Mouse (Mus musculus): ENCODE measurements around the gene Pex14. TPM values are rescaled to one million over a fixed set of nuclear protein-coding genes. Genes with fewer than 3 reads are reported as not detected.

Gene Pex14
- polyA plus RNA-seq, 1 experiment = 49.4 TPM

- Histone ChIP-seq H3K36me3 (ENCODE audit: control insufficient read depth, insufficient read depth, low read length) (no peaks in the 10 kb centered on the region), H3K27ac (ENCODE audit: insufficient read depth, low read depth, low read length) (no peak overlapping the region), H3K4me3 (ENCODE audit: low read depth, low read length) (no peak overlapping the region), H3K27me3 (ENCODE audit: control insufficient read depth, insufficient read depth, low read length) (no peaks in the 10 kb centered on the region), H3K4me1 (ENCODE audit: control insufficient read depth, insufficient read depth, insufficient read length, low read length) (no peaks in the 10 kb centered on the region; the same call in 1 of the 2 replicates)
- 80% methylated on average over 8 of the region's 8 CpGs for WGBS
- no peak for TF ChIP-seq CTCF (IDR thresholded peaks at IDR 0.05; ENCODE audit: extremely low read depth, insufficient read length, insufficient replicate concordance, low read depth, low read length)
- TF ChIP-seq POLR2A (IDR thresholded peaks at IDR 0.05; ENCODE audit: low read depth, low read length) = no peak
Observed at GRCm38 (mm10) chr4:149138515-149138914, 38.8 kb upstream of the Pex14 start.

GRCm38 (mm10) chr4:149136982-149137770 is 37.5 kb upstream of the Pex14 start, which contains the start of gene Cenps:
Gene Cenps, minus strand, starts transcription at chr4:149137629.
- WGBS = 1% methylated on average over 68 of the region's 68 CpGs
- peak within 1 kb of the TSS; percentile 0; the same call in 1 of the 2 replicates for H3K27ac ChIP-seq (ENCODE audit: insufficient read depth, low read depth, low read length)
- TF ChIP-seq POLR2A (IDR thresholded peaks at IDR 0.05; ENCODE audit: low read depth, low read length) = no peak
- TF ChIP-seq CTCF (IDR thresholded peaks at IDR 0.05; ENCODE audit: extremely low read depth, insufficient read length, insufficient replicate concordance, low read depth, low read length) = peak; percentile 95
- no peaks in the 10 kb centered on the region for H3K27me3 ChIP-seq (ENCODE audit: control insufficient read depth, insufficient read depth, low read length)
- peak within 1 kb of the TSS; percentile 75 for H3K4me3 ChIP-seq (ENCODE audit: low read depth, low read length)
- H3K36me3 ChIP-seq (ENCODE audit: control insufficient read depth, insufficient read depth, low read length) = no peaks in the 10 kb centered on the region
- no peaks in the 10 kb centered on the region; the same call in 1 of the 2 replicates for H3K4me1 ChIP-seq (ENCODE audit: control insufficient read depth, insufficient read depth, insufficient read length, low read length)

- TF ChIP-seq POLR2A (IDR thresholded peaks at IDR 0.05; ENCODE audit: low read depth, low read length) (no peak), CTCF (IDR thresholded peaks at IDR 0.05; ENCODE audit: extremely low read depth, insufficient read length, insufficient replicate concordance, low read depth, low read length) (no peak)
- H3K4me3 ChIP-seq (ENCODE audit: low read depth, low read length) = peak overlapping the region; percentile 75; the same call in 1 of the 2 replicates
- H3K4me1 ChIP-seq (ENCODE audit: control insufficient read depth, insufficient read depth, insufficient read length, low read length) = no peaks in the 10 kb centered on the region; the same call in 1 of the 2 replicates
- H3K27ac ChIP-seq (ENCODE audit: insufficient read depth, low read depth, low read length) = no peak overlapping the region
- no peaks in the 10 kb centered on the region for H3K36me3 ChIP-seq (ENCODE audit: control insufficient read depth, insufficient read depth, low read length)
- H3K27me3 ChIP-seq (ENCODE audit: control insufficient read depth, insufficient read depth, low read length) = no peaks in the 10 kb centered on the region
- 77% methylated on average over 18 of the region's 18 CpGs for WGBS
Observed at GRCm38 (mm10) chr4:149136116-149136850, 36.6 kb upstream of the Pex14 start.

GRCm38 (mm10) chr4:149133395-149133794 is 33.7 kb upstream of the Pex14 start:
- no peaks in the 10 kb centered on the region; the same call in 1 of the 2 replicates for H3K4me1 ChIP-seq (ENCODE audit: control insufficient read depth, insufficient read depth, insufficient read length, low read length)
- no peak for TF ChIP-seq CTCF (IDR thresholded peaks at IDR 0.05; ENCODE audit: extremely low read depth, insufficient read length, insufficient replicate concordance, low read depth, low read length)
- TF ChIP-seq POLR2A (IDR thresholded peaks at IDR 0.05; ENCODE audit: low read depth, low read length) = no peak
- WGBS = 67% methylated on average over 5 of the region's 5 CpGs
- no peak overlapping the region for H3K4me3 ChIP-seq (ENCODE audit: low read depth, low read length)
- no peaks in the 10 kb centered on the region for H3K27me3 ChIP-seq (ENCODE audit: control insufficient read depth, insufficient read depth, low read length)
- no peaks in the 10 kb centered on the region for H3K36me3 ChIP-seq (ENCODE audit: control insufficient read depth, insufficient read depth, low read length)
- H3K27ac ChIP-seq (ENCODE audit: insufficient read depth, low read depth, low read length) = no peak overlapping the region

- TF ChIP-seq CTCF (IDR thresholded peaks at IDR 0.05; ENCODE audit: extremely low read depth, insufficient read length, insufficient replicate concordance, low read depth, low read length) (no peak), POLR2A (IDR thresholded peaks at IDR 0.05; ENCODE audit: low read depth, low read length) (no peak)
- Histone ChIP-seq H3K36me3 (ENCODE audit: control insufficient read depth, insufficient read depth, low read length) (no peaks in the 10 kb centered on the region), H3K4me3 (ENCODE audit: low read depth, low read length) (no peak overlapping the region), H3K27ac (ENCODE audit: insufficient read depth, low read depth, low read length) (no peak overlapping the region), H3K4me1 (ENCODE audit: control insufficient read depth, insufficient read depth, insufficient read length, low read length) (no peaks in the 10 kb centered on the region), H3K27me3 (ENCODE audit: control insufficient read depth, insufficient read depth, low read length) (no peaks in the 10 kb centered on the region)
- 56% methylated on average over 21 of the region's 21 CpGs for WGBS
Observed at GRCm38 (mm10) chr4:149131789-149132565, 32.3 kb upstream of the Pex14 start.

DNA sequence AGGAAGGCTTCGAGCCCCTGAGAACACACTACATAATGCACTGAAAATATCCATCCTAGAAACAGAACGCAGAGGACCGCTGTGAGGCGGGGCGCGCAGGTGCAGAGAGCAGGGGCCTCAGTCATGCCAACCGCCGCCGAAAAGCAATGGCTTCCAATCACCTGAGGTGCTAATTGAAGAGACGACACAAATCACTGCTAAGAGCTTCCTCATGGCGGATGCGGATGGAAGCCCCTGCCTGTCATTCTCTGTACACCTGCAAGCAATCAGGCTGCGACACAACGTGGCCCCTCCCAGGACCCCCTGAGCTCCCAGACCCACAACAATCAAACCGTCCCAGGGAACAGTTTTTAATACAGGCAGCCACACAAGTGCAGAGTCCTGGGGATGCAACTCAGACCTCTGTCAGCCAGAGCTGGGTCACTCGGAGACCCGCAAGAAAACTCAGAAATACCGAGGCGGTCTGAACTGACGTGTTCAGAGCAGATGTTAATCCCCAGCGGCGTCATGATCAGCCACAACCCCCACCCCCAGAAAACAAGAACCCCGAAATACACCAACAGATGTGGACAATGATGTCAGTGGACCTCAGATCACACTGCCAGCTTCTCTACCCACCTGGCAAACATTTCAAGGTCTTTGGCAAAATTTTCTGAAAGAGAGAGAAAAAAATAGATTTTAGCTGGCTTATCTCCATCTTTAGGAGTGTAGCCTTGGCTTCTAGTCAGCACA is 31.5 kb upstream of the Pex14 start:
- Histone ChIP-seq H3K27me3 (ENCODE audit: control insufficient read depth, insufficient read depth, low read length) (no peaks in the 10 kb centered on the region), H3K36me3 (ENCODE audit: control insufficient read depth, insufficient read depth, low read length) (no peaks in the 10 kb centered on the region), H3K4me1 (ENCODE audit: control insufficient read depth, insufficient read depth, insufficient read length, low read length) (no peaks in the 10 kb centered on the region), H3K27ac (ENCODE audit: insufficient read depth, low read depth, low read length) (no peak overlapping the region), H3K4me3 (ENCODE audit: low read depth, low read length) (no peak overlapping the region)
- no peak for TF ChIP-seq CTCF (IDR thresholded peaks at IDR 0.05; ENCODE audit: extremely low read depth, insufficient read length, insufficient replicate concordance, low read depth, low read length)
- no peak for TF ChIP-seq POLR2A (IDR thresholded peaks at IDR 0.05; ENCODE audit: low read depth, low read length)
- WGBS = 93% methylated on average over 23 of the region's 23 CpGs
